Mouse (Mus musculus): ENCODE measurements around the gene Ehmt2. TPM values are rescaled to one million over a fixed set of nuclear protein-coding genes. Genes with fewer than 3 reads are reported as not detected.

Gene Ehmt2
- total RNA-seq, 2 experiments from 2014 or later = 175 to 184 TPM

- intact Hi-C loops (cut with DNase I) = no loop called here
- no peak for TF ChIP-seq CTCF (IDR thresholded peaks at IDR 0.05)
- Histone ChIP-seq H3K27ac (no peak overlapping the region), H3K4me3 (no peak overlapping the region)
- no peak for DNase-seq (ENCODE audit: extremely low spot score in 1 of 2, low spot score in 2 of 2)
These were observed 32.3 kb upstream of the Ehmt2 start for GRCm38 (mm10) chr17:34865981-34866380.

- TF ChIP-seq CTCF (IDR thresholded peaks at IDR 0.05) = no peak
- intact Hi-C loops (cut with DNase I) = loop anchor here (10.0 kb wide), 1 partner anchor 150 kb away; no protein-coding TSS in a partner anchor
- DNase-seq (ENCODE audit: extremely low spot score in 1 of 2, low spot score in 2 of 2) = no peak
These were observed 23.9 kb upstream of the Ehmt2 start for GRCm38 (mm10) chr17:34874321-34874720.

GRCm38 (mm10) chr17:34879336-34879879 is 18.9 kb upstream of the Ehmt2 start, which contains the start of gene Zbtb12:
Zbtb12 (plus strand) TSS chr17:34879483.
- no peak within 1 kb of the TSS for H3K27ac ChIP-seq
- intact Hi-C loops (cut with DNase I) = loop anchor here (10.0 kb wide), 1 partner anchor 155 kb away; no protein-coding TSS in a partner anchor
- TF ChIP-seq CTCF (IDR thresholded peaks at IDR 0.05) = no peak
- DNase-seq (ENCODE audit: extremely low spot score in 1 of 2, low spot score in 2 of 2) = no peak
- H3K4me3 ChIP-seq = no peak within 1 kb of the TSS

More at GRCm38 (mm10) chr17:34874321-34874720, 23.9 kb upstream of the Ehmt2 start:
- H3K4me3 ChIP-seq = no peak overlapping the region
- H3K27ac ChIP-seq = no peak overlapping the region

DNA sequence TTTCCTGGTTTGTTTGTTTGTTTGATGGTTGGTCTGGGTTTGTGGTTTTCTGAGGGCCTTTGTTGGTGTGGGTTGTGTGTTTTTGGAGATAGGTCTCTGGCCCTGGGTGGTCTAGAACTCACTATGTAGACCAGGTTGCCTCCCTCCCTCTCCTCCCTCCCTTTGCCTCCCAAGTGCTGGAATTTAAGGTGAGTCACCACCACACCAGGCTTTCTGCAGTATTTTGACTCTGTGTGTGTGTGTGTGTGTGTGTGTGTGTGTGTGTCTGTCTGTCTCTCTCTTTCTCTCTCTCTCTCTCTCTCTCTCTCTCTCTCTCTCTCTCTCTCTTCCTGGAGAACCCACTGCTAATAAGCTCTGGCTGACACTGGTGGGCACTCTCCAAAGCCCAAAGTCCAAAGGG is 17.1 kb upstream of the Ehmt2 start:
- no peak for DNase-seq (ENCODE audit: extremely low spot score in 1 of 2, low spot score in 2 of 2)
- no peak overlapping the region for H3K27ac ChIP-seq
- no peak for TF ChIP-seq CTCF (IDR thresholded peaks at IDR 0.05)
- H3K4me3 ChIP-seq = no peak overlapping the region
- intact Hi-C loops (cut with DNase I) = no loop called here

- Histone ChIP-seq H3K4me3 (no peak within 1 kb of the TSS), H3K27ac (no peak within 1 kb of the TSS)
- intact Hi-C loops (cut with DNase I) = no loop called here
- DNase-seq (ENCODE audit: extremely low spot score in 1 of 2, low spot score in 2 of 2) = no peak
- TF ChIP-seq CTCF (IDR thresholded peaks at IDR 0.05) = no peak
These were observed 16.5 kb upstream of the Ehmt2 start, which contains the start of gene Gm20547 for GRCm38 (mm10) chr17:34881683-34882310. Gm20547 (minus strand) TSS chr17:34882042.

- no peak for DNase-seq (ENCODE audit: extremely low spot score in 1 of 2, low spot score in 2 of 2)
- intact Hi-C loops (cut with DNase I) = no loop called here
- Histone ChIP-seq H3K27ac (no peak overlapping the region), H3K4me3 (no peak overlapping the region)
- no peak for TF ChIP-seq CTCF (IDR thresholded peaks at IDR 0.05)
These were observed 14.9 kb upstream of the Ehmt2 start for GRCm38 (mm10) chr17:34883332-34883731.

DNA sequence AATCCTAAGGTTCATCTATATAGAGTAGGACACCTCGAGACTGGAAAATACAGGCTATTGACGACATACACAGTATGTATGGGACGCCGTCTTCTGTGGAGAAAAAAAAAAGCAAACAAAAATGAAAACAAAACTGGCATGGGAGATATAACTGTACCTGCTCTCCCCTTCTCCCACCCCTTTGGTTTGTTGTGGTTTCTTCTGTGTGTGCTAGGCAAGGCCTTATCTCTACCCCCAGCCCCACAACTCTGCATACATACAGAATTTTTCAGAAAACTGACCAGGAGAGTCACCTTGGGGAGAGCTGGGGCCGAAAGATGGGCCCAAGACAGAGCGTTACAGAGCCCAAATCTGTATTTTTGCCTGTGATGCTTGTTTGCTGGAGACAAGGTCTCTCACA is 13.6 kb upstream of the Ehmt2 start:
- no peak for TF ChIP-seq CTCF (IDR thresholded peaks at IDR 0.05)
- intact Hi-C loops (cut with DNase I) = no loop called here
- no peak overlapping the region for H3K27ac ChIP-seq
- no peak overlapping the region for H3K4me3 ChIP-seq
- DNase-seq (ENCODE audit: extremely low spot score in 1 of 2, low spot score in 2 of 2) = no peak

GRCm38 (mm10) chr17:34885615-34886014 is 12.7 kb upstream of the Ehmt2 start:
- intact Hi-C loops (cut with DNase I) = no loop called here
- DNase-seq (ENCODE audit: extremely low spot score in 1 of 2, low spot score in 2 of 2) = no peak
- no peak overlapping the region for H3K27ac ChIP-seq
- no peak overlapping the region for H3K4me3 ChIP-seq
- no peak for TF ChIP-seq CTCF (IDR thresholded peaks at IDR 0.05)

DNA sequence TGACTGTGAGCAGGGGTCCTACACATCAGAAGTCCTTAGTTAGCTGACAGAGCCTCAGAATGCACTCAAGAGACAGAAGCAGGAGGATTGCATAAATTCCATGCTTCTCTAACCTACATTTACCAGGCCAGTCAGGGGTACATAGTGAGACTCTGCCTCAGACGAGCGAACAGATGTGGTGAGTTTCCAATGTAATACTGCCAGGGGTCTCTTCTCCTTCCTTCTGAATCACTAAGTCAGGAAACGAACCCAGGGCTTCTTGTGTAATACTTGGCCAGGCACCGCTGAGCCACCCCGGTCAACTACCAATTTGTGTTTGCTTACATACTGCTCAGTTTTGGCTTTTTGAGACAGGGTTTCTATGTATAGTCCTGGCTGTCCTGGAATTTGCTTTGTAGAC is 10.3 kb upstream of the Ehmt2 start:
- H3K27ac ChIP-seq = no peak overlapping the region
- no peak for TF ChIP-seq CTCF (IDR thresholded peaks at IDR 0.05)
- intact Hi-C loops (cut with DNase I) = no loop called here

DNA sequence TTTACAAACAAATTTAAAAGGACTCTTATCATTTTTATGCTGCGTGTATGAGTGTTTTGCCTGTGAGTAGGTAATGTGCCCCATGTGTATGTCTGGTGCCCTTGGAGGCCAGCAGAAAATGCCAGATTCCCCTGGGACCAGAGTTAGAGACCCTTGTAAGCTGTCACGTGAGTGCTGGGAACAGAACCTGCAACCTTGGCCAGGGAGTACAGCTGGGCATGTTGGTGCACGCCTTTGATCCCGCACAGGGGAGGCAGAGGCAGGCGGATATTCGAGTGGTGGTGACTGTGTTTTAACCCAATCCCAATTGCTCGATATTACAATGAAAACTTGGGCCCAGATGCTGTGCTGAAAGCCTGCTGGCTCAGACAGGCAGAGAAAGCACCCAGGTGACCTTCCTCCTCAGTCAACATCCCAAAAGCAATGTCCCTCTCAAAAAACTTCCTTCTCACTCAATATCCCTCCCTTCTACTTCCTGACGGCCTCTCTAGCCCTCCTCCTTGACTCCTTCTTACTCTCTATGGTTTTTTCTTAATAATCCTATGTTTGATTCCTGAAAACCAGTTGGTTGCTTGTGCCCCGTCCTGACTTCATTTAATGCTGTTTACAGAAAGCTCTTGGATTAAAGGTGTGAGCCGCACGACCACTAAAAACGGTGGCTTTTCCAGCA is 8.1 kb upstream of the Ehmt2 start:
- intact Hi-C loops (cut with DNase I) = loop anchor here (5.0 to 10.0 kb wide), 3 partner anchors 238 to 765 kb away; partner anchors contain the start of genes Atp6v1g2 and Brd2
- no peak for DNase-seq (ENCODE audit: extremely low spot score in 1 of 2, low spot score in 2 of 2)
- Histone ChIP-seq H3K27ac (no peak overlapping the region), H3K4me3 (no peak overlapping the region)
- TF ChIP-seq CTCF (IDR thresholded peaks at IDR 0.05) = no peak

More for the DNA sequence above, 10.3 kb upstream of the Ehmt2 start:
- no peak overlapping the region for H3K4me3 ChIP-seq
- DNase-seq (ENCODE audit: extremely low spot score in 1 of 2, low spot score in 2 of 2) = no peak

GRCm38 (mm10) chr17:34891377-34891776 is 6.9 kb upstream of the Ehmt2 start:
- no peak; the same call in 1 of the 2 replicates for TF ChIP-seq CTCF (IDR thresholded peaks at IDR 0.05)
- Histone ChIP-seq H3K27ac (no peak overlapping the region), H3K4me3 (no peak overlapping the region)
- DNase-seq (ENCODE audit: extremely low spot score in 1 of 2, low spot score in 2 of 2) = no peak
- intact Hi-C loops (cut with DNase I) = loop anchor here (5.0 to 10.0 kb wide), 3 partner anchors 239 to 767 kb away; partner anchors contain the start of genes Atp6v1g2 and Brd2
